Mouse (Mus musculus) hindbrain, embryonic 13.5 days (tissue): ENCODE results near the gene Myo1d. TPM values are rescaled to one million over a fixed set of nuclear protein-coding genes. Genes with fewer than 3 reads are reported as not detected.

ENCODE experiments used
- ATAC-seq: fragments of 200-750 bp; cut with Nextera tagmentation; 2 replicates; pipeline ENCODE4 v1.8.0; 2017; ENCODE audit warnings: moderate TSS enrichment; ENCODE audit not compliant: low FRiP score
- H3K27ac ChIP-seq: fragments of 300-500 bp; sonication (generic); 2 replicates; pipeline ENCODE4 v1.5.1; 2015; ENCODE audit warnings: inconsistent platforms, mild to moderate bottlenecking, moderate library complexity
- H3K27me3 ChIP-seq: fragments of 300-500 bp; sonication (generic); 2 replicates; pipeline ENCODE4 v1.6.1; 2015; ENCODE audit warnings: mild to moderate bottlenecking, inconsistent platforms
- H3K36me3 ChIP-seq: fragments of 300-500 bp; sonication (generic); 2 replicates; pipeline ENCODE4 v1.6.1; 2015; ENCODE audit warnings: mild to moderate bottlenecking, inconsistent platforms
- H3K4me1 ChIP-seq: fragments of 300-500 bp; sonication (generic); replicated peaks from 2 replicates; pipeline ENCODE4 v1.6.1; 2015; ENCODE audit warnings: inconsistent platforms
- H3K4me2 ChIP-seq: fragments of 300-500 bp; sonication (generic); 2 replicates; pipeline ENCODE4 v1.6.1; 2015; ENCODE audit warnings: inconsistent platforms, mild to moderate bottlenecking, moderate library complexity
- H3K4me3 ChIP-seq: fragments of 300-500 bp; sonication (generic); 2 replicates; pipeline ENCODE4 v1.5.1; 2015; ENCODE audit warnings: mild to moderate bottlenecking, inconsistent platforms
- H3K9ac ChIP-seq: fragments of 300-500 bp; sonication (generic); 2 replicates; pipeline ENCODE4 v1.6.1; 2015; ENCODE audit warnings: mild to moderate bottlenecking, inconsistent platforms
- H3K9me3 ChIP-seq: fragments of 300-500 bp; sonication (generic); 2 replicates; pipeline ENCODE4 v1.6.1; 2016; ENCODE audit warnings: inconsistent platforms
- WGBS: fragments of 180-500 bp; shearing (Covaris S2); methylation state at CpG from one replicate; pipeline ENCODE4 v1.1.7; 2015; 5-methylcytosine and 5-hydroxymethylcytosine counted together
- polyA plus RNA-seq: library from polyadenylated mRNA; unstranded; fragments of >200 nt; fragmentation: Nextera tagmentation; extraction: Ambion mirVana; gene quantifications from 2 replicates; pipeline ENCODE4 v1.2.1, GENCODE M21; 2015

Gene Myo1d
- polyA plus RNA-seq, 1 experiment from 2014 or later, result 2.2 TPM

DNA sequence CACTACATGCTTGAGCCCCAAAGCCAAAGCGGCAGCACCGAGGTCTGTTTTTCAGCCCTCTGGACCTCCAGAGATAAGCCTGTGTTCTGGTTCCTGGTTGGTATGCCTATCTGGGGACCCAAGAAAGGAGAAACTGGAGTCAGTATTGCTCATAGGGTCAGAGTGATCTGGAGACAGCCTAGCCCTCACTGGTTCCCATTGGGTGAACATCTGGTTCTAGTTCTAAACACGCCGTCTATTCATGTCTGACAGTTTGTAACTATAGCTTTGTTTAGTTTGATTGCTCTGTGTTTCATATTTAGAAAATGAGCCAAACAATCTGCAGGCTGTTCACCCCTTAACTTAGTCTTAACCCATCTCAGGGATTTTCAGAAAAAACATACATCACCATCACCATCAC, 151.2 kb downstream of the Myo1d start:
- ATAC-seq, result no peak
- Histone ChIP-seq H3K27ac (no peak overlapping the region), H3K36me3 (no peaks in the 10 kb centered on the region), H3K4me1 (0 out of 2 replicates have a peak, but pooled peaks cover 3% of the 10 kb centered on the region), H3K4me3 (no peak overlapping the region), H3K9ac (no peak overlapping the region), H3K27me3 (peaks cover 3% of the 10 kb centered on the region; the same call in 1 of the 2 replicates), H3K9me3 (no peaks in the 10 kb centered on the region), H3K4me2 (no peak overlapping the region)
- WGBS, result 92% methylated on average over 4 of the region's 4 CpGs

- Histone ChIP-seq H3K9ac (peak overlapping the region; percentile 4; the same call in 1 of the 2 replicates), H3K27me3 (0 out of 2 replicates have a peak, but pooled peaks cover 2% of the 10 kb centered on the region), H3K4me3 (peak overlapping the region; percentile 8), H3K4me1 (peaks cover 22% of the 10 kb centered on the region), H3K36me3 (no peaks in the 10 kb centered on the region), H3K27ac (peak overlapping the region; percentile 96), H3K4me2 (peak overlapping the region; percentile 47), H3K9me3 (no peaks in the 10 kb centered on the region)
- 5% methylated on average over 7 of the region's 7 CpGs for WGBS
- ATAC-seq, result peak; percentile 81
Observed at GRCm38 (mm10) chr11:80623038-80623380, 156.8 kb downstream of the Myo1d start.

DNA sequence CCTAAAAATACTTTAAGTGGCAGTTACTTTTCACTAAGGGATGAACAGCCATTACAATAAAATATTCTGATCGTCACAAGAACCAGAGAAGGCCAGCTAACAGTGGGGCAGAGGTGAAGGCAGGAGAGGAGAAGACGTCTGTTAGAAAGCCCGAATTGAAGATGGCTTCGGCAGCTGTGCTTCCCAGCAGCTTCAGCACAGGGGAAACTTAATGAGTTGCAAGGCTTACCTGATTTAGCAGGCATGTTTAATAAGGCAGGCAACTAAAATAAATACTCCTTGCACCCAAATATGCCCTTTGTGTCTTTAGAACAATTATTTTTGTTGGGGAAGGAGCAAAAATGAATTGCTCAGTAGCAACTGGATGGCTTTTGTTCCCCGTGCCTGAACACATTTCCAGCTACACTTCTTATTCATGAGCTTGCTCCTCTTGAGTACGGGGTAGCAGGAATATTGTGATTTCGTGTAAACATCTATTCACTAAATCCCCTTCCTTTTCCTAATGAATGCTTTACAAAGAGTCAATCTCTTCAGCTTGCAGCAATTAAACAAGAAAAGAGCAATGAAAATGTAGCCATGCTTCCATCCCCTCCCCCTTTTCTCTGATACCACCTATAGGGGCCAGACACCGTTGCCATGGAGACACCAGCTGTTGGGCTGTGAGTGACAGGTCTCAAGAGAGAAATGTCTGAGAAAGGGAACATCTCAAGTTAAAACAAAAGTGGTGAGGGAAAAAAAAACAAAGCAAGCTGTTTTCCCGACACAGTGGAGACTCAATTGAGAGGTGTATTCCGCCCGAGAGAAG, 157.4 kb downstream of the Myo1d start:
- ATAC-seq, result peak; percentile 93
- WGBS, result 6% methylated on average over 11 of the region's 11 CpGs
- H3K9me3 ChIP-seq, result no peaks in the 10 kb centered on the region
- H3K4me3 ChIP-seq, result peak overlapping the region; percentile 8
- H3K9ac ChIP-seq, result peak overlapping the region; percentile 55; the same call in 1 of the 2 replicates
- H3K4me2 ChIP-seq, result peak overlapping the region; percentile 47
- H3K27me3 ChIP-seq, result 0 out of 2 replicates have a peak, but pooled peaks cover 2% of the 10 kb centered on the region
- peak overlapping the region; percentile 96 for H3K27ac ChIP-seq
- no peaks in the 10 kb centered on the region for H3K36me3 ChIP-seq
- peaks cover 22% of the 10 kb centered on the region for H3K4me1 ChIP-seq

- H3K27ac ChIP-seq, result peak overlapping the region; percentile 83
- WGBS, result 43% methylated on average over 6 of the region's 6 CpGs
- H3K4me3 ChIP-seq, result no peak overlapping the region
- no peaks in the 10 kb centered on the region for H3K36me3 ChIP-seq
- peaks cover 15% of the 10 kb centered on the region for H3K4me1 ChIP-seq
- no peak overlapping the region for H3K9ac ChIP-seq
- no peak overlapping the region; the same call in 1 of the 2 replicates for H3K4me2 ChIP-seq
- H3K27me3 ChIP-seq, result 0 out of 2 replicates have a peak, but pooled peaks cover 2% of the 10 kb centered on the region
- ATAC-seq, result no peak
- H3K9me3 ChIP-seq, result no peaks in the 10 kb centered on the region
Observed at GRCm38 (mm10) chr11:80614949-80615725, 164.7 kb downstream of the Myo1d start.

GRCm38 (mm10) chr11:80614418-80614817, 165.4 kb downstream of the Myo1d start:
- no peak overlapping the region for H3K9ac ChIP-seq
- H3K4me1 ChIP-seq, result peaks cover 15% of the 10 kb centered on the region
- H3K4me2 ChIP-seq, result no peak overlapping the region
- no peaks in the 10 kb centered on the region for H3K36me3 ChIP-seq
- ATAC-seq, result no peak
- 39% methylated on average over 5 of the region's 5 CpGs for WGBS
- no peaks in the 10 kb centered on the region for H3K9me3 ChIP-seq
- H3K4me3 ChIP-seq, result no peak overlapping the region
- no peak overlapping the region; the same call in 1 of the 2 replicates for H3K27ac ChIP-seq
- H3K27me3 ChIP-seq, result 0 out of 2 replicates have a peak, but pooled peaks cover 4% of the 10 kb centered on the region

DNA sequence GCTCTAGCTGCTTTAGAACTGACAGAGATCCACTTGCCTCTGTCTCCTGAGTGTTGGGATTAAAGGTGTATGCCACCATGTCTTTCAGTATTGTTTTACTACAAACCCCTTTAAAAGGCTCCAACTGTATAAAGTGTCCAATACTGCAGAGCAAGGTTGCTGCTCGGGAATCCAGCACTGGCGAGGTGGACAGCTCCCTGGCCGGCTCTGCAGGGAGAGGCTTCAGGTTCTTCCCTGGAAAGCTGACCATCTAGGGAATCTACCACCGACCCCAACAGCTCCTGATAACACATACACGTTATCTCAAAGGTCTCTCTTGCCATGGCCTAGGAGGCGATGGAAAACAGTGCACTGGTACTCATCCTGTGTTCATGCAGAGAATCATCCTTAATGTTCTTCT, 166.3 kb downstream of the Myo1d start:
- Histone ChIP-seq H3K4me1 (peaks cover 15% of the 10 kb centered on the region), H3K9ac (no peak overlapping the region), H3K27ac (no peak overlapping the region), H3K27me3 (0 out of 2 replicates have a peak, but pooled peaks cover 4% of the 10 kb centered on the region), H3K9me3 (no peaks in the 10 kb centered on the region), H3K4me3 (no peak overlapping the region), H3K36me3 (no peaks in the 10 kb centered on the region), H3K4me2 (no peak overlapping the region)
- no peak for ATAC-seq
- 25% methylated on average over 6 of the region's 6 CpGs for WGBS

DNA sequence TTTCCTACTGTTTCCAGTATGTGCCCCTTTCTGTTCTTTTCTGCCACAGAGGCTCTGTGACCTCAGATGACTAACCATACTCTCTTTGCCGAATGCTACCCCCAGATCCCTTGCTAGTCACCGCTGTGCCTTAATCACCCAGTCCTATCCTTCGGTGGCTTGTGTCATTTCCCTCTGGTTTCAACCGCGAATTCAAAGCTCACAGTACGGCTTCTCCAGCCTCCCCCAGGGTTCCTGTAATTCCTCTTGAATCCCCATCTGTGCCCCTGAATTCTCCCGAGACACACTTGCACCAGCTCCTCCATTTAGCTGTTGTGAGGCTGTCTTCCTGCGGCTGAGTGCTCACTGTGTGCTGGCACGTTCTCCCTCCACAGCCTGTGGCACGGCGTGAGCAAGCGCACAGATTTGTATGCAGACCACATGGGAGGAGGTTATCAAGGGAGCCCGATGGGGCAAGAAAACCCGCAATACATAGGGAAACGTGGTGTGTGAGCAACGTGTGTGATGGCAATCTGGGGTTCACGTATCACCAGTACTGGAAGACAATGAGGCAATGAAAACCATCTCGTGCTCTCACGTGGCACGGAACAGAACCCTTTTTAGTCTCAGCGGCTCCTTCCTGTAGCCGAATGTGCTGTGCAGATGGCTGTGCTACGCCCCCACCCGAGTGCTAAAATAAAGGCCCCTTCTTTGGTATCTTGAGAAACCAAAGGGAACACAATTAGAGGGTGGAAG, 177.0 kb downstream of the Myo1d start:
- Histone ChIP-seq H3K4me1 (peaks cover 22% of the 10 kb centered on the region), H3K9me3 (no peaks in the 10 kb centered on the region), H3K4me2 (peak overlapping the region; percentile 56), H3K4me3 (peak overlapping the region; percentile 32), H3K9ac (peak overlapping the region; percentile 70), H3K27ac (peak overlapping the region; percentile 93), H3K27me3 (peaks cover 25% of the 10 kb centered on the region), H3K36me3 (no peaks in the 10 kb centered on the region)
- ATAC-seq, result peak; percentile 87
- 1% methylated on average over 24 of the region's 24 CpGs for WGBS

- Histone ChIP-seq H3K9me3 (no peaks in the 10 kb centered on the region), H3K36me3 (no peaks in the 10 kb centered on the region), H3K27me3 (peaks cover 25% of the 10 kb centered on the region), H3K27ac (peak overlapping the region; percentile 93), H3K4me1 (peaks cover 22% of the 10 kb centered on the region), H3K4me3 (no peak overlapping the region), H3K9ac (peak overlapping the region; percentile 70; the same call in 1 of the 2 replicates), H3K4me2 (peak overlapping the region; percentile 56)
- ATAC-seq, result no peak
- WGBS, result 22% methylated on average over 8 of the region's 8 CpGs
Observed at GRCm38 (mm10) chr11:80602041-80602458, 177.8 kb downstream of the Myo1d start.

- no peaks in the 10 kb centered on the region for H3K36me3 ChIP-seq
- H3K4me1 ChIP-seq, result peaks cover 22% of the 10 kb centered on the region
- ATAC-seq, result no peak
- 80% methylated on average over 20 of the region's 20 CpGs for WGBS
- H3K4me3 ChIP-seq, result no peak overlapping the region
- no peaks in the 10 kb centered on the region for H3K9me3 ChIP-seq
- H3K27ac ChIP-seq, result peak overlapping the region; percentile 93
- no peak overlapping the region for H3K9ac ChIP-seq
- H3K27me3 ChIP-seq, result peaks cover 20% of the 10 kb centered on the region; the same call in 1 of the 2 replicates
- no peak overlapping the region for H3K4me2 ChIP-seq
Observed at GRCm38 (mm10) chr11:80601040-80601864, 178.6 kb downstream of the Myo1d start.

- 73% methylated on average over 1 of the region's 1 CpGs for WGBS
- no peak overlapping the region for H3K4me3 ChIP-seq
- no peak for ATAC-seq
- H3K27me3 ChIP-seq, result peaks cover 4% of the 10 kb centered on the region; the same call in 1 of the 2 replicates
- no peak overlapping the region for H3K4me2 ChIP-seq
- H3K36me3 ChIP-seq, result peaks cover 9% of the 10 kb centered on the region
- H3K9ac ChIP-seq, result no peak overlapping the region
- no peaks in the 10 kb centered on the region for H3K4me1 ChIP-seq
- no peak overlapping the region for H3K27ac ChIP-seq
- no peaks in the 10 kb centered on the region for H3K9me3 ChIP-seq
Observed at GRCm38 (mm10) chr11:80595482-80595881, 184.3 kb downstream of the Myo1d start.

GRCm38 (mm10) chr11:80589387-80589786, 190.4 kb downstream of the Myo1d start:
- peaks cover 9% of the 10 kb centered on the region for H3K36me3 ChIP-seq
- WGBS, result 58% methylated on average over 5 of the region's 5 CpGs
- no peak overlapping the region for H3K4me2 ChIP-seq
- H3K27ac ChIP-seq, result no peak overlapping the region
- H3K4me1 ChIP-seq, result peaks cover 7% of the 10 kb centered on the region; the same call in 1 of the 2 replicates
- no peak overlapping the region for H3K9ac ChIP-seq
- H3K4me3 ChIP-seq, result no peak overlapping the region
- no peak for ATAC-seq
- peaks cover 3% of the 10 kb centered on the region; the same call in 1 of the 2 replicates for H3K27me3 ChIP-seq
- no peaks in the 10 kb centered on the region for H3K9me3 ChIP-seq
